Mouse (Mus musculus): ENCODE measurements at regions not wholly inside any gene's neighbourhood (a gene's known extent, or its start where the extent isn't known, plus 50 kb on each side); places are given as distances from the start of the nearest gene placed in this dataset.

DNA sequence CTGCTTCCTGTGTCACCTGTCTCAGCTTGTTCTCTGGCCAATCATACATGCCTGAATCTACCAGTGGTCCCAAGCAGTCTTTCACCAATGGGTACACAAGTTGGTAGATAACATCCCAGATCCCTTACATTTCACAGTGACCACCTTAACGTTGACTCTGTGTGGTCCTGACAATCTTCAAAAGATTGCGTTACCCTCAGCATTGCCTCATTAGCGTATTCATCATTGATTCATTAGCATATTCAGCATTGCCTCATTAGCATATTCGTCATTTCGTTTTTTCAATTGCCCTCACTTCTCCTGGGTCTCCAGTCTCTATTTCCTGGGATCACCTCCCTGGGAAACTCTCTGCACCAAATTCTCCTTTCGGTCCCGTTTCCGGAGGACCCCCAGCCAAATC is 55.5 kb upstream of the Habp2 start:
- no peak for ATAC-seq (ENCODE audit: insufficient number of reproducible peaks, insufficient read depth, low FRiP score, low read depth)
- 71% methylated on average over 8 of the region's 8 CpGs for WGBS
- H3K27me3 ChIP-seq (ENCODE audit: control insufficient read depth, insufficient read depth, low read length), result no peaks in the 10 kb centered on the region
- no peaks in the 10 kb centered on the region for H3K36me3 ChIP-seq (ENCODE audit: control insufficient read depth, insufficient read depth, low read length)
- H3K4me2 ChIP-seq (ENCODE audit: low read length), result no peak overlapping the region
- no peaks in the 10 kb centered on the region for H3K4me1 ChIP-seq (ENCODE audit: control insufficient read depth in 2 of 2, insufficient read depth in 2 of 2, low read length in 2 of 2)
- peak overlapping the region; percentile 30 to 43; a peak in 2 of 4 replicates for H3K27ac ChIP-seq (replicated peaks in 1 of 2; ENCODE audit: control insufficient read depth in 1 of 2, insufficient read depth in 1 of 2, low read depth in 2 of 2, low read length in 2 of 2)
- H3K9me3 ChIP-seq (ENCODE audit: control insufficient read depth, low read length), result peaks cover 4% of the 10 kb centered on the region
- no peak overlapping the region for H3K9ac ChIP-seq (ENCODE audit: low read length)
- no peak overlapping the region for H3K4me3 ChIP-seq (ENCODE audit: control insufficient read depth in 1 of 2, insufficient read depth in 1 of 2, low read depth in 1 of 2, low read length in 2 of 2)

DNA sequence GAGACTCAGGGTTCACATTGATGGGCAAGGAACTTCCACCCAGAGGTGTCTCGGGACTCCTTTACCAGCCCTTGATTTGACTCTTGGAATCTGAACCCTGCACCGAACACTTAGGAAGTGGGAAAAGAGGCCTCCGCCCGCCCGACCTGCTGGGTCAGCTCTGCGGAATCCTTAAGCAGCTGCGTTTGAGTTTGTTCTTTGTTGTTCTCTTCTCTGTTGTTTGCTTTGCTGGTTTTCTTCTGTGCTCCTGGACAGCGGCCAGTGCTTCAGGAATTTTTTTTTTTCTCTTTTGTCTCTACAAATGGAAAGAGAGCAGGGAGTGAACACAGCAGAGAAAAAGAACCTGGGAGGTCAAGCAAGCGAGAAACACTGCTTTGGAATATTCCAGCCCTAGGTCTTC is 55.1 kb upstream of the Habp2 start:
- Histone ChIP-seq H3K4me2 (ENCODE audit: low read length) (no peak overlapping the region), H3K4me3 (ENCODE audit: control insufficient read depth in 1 of 2, insufficient read depth in 1 of 2, low read depth in 1 of 2, low read length in 2 of 2) (no peak overlapping the region), H3K27ac (replicated peaks in 1 of 2; ENCODE audit: control insufficient read depth in 1 of 2, insufficient read depth in 1 of 2, low read depth in 2 of 2, low read length in 2 of 2) (peak overlapping the region; percentile 35 to 43; a peak in 3 of 4 replicates), H3K36me3 (ENCODE audit: control insufficient read depth, insufficient read depth, low read length) (no peaks in the 10 kb centered on the region), H3K9ac (ENCODE audit: low read length) (no peak overlapping the region), H3K27me3 (ENCODE audit: control insufficient read depth, insufficient read depth, low read length) (no peaks in the 10 kb centered on the region), H3K9me3 (ENCODE audit: control insufficient read depth, low read length) (peaks cover 4% of the 10 kb centered on the region), H3K4me1 (ENCODE audit: control insufficient read depth in 2 of 2, insufficient read depth in 2 of 2, low read length in 2 of 2) (no peaks in the 10 kb centered on the region)
- 58% methylated on average over 9 of the region's 9 CpGs for WGBS
- ATAC-seq (ENCODE audit: insufficient number of reproducible peaks, insufficient read depth, low FRiP score, low read depth), result no peak

DNA sequence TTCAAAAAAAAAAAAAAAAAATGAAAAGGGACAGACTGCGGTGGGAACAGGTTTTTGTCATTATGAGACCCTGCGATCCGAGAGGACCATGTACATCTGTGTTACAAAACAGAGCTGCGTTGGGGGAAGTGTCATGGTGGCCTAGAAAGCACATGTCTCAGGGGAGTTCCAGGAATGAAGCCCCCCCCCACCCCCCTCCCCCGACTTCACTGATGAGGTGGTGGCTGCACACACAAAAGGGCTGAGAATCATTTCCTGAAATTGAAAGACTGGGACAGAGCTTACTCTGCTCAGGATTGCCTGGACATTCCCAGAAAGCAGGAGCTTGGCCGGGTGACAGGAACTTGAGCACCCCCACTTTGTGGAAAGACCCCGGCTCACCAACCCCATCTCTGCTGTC is 54.7 kb upstream of the Habp2 start:
- Histone ChIP-seq H3K27me3 (ENCODE audit: control insufficient read depth, insufficient read depth, low read length) (no peaks in the 10 kb centered on the region), H3K4me1 (ENCODE audit: control insufficient read depth in 2 of 2, insufficient read depth in 2 of 2, low read length in 2 of 2) (no peaks in the 10 kb centered on the region), H3K4me3 (ENCODE audit: control insufficient read depth in 1 of 2, insufficient read depth in 1 of 2, low read depth in 1 of 2, low read length in 2 of 2) (no peak overlapping the region), H3K36me3 (ENCODE audit: control insufficient read depth, insufficient read depth, low read length) (no peaks in the 10 kb centered on the region), H3K4me2 (ENCODE audit: low read length) (no peak overlapping the region), H3K27ac (replicated peaks in 1 of 2; ENCODE audit: control insufficient read depth in 1 of 2, insufficient read depth in 1 of 2, low read depth in 2 of 2, low read length in 2 of 2) (peak overlapping the region; percentile 35 to 39; a peak in 2 of 4 replicates), H3K9me3 (ENCODE audit: control insufficient read depth, low read length) (peaks cover 4% of the 10 kb centered on the region), H3K9ac (ENCODE audit: low read length) (no peak overlapping the region)
- 62% methylated on average over 7 of the region's 7 CpGs for WGBS
- ATAC-seq (ENCODE audit: insufficient number of reproducible peaks, insufficient read depth, low FRiP score, low read depth), result no peak

DNA sequence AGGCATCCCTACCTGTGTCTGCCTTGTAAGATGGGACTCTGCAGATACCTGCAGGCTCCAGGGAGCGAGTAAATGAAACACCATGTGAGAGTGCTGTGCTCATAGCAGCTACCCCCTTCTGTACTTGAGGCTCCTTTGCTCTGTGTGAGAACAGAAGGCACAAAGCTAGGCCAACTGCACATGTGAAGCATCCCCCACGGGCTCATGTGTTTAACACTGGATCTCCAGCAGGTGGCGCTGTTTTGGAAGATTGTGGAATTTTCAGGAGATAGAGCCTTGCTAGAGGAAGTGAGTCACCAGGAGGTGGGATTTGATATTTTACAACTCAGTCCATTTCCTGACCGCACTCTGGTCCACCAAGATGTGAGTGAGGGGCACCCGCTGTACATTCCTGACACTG is 54.0 kb upstream of the Habp2 start:
- ATAC-seq (ENCODE audit: insufficient number of reproducible peaks, insufficient read depth, low FRiP score, low read depth), result no peak
- WGBS, result 95% methylated on average over 5 of the region's 5 CpGs
- Histone ChIP-seq H3K4me1 (ENCODE audit: control insufficient read depth in 2 of 2, insufficient read depth in 2 of 2, low read length in 2 of 2) (no peaks in the 10 kb centered on the region), H3K9me3 (ENCODE audit: control insufficient read depth, low read length) (peaks cover 4% of the 10 kb centered on the region), H3K27me3 (ENCODE audit: control insufficient read depth, insufficient read depth, low read length) (no peaks in the 10 kb centered on the region), H3K4me2 (ENCODE audit: low read length) (no peak overlapping the region), H3K27ac (replicated peaks in 1 of 2; ENCODE audit: control insufficient read depth in 1 of 2, insufficient read depth in 1 of 2, low read depth in 2 of 2, low read length in 2 of 2) (0 out of 4 replicates have a peak overlapping the region, but pooled peaks of 1 of the 2 experiments have one; percentile 35), H3K4me3 (ENCODE audit: control insufficient read depth in 1 of 2, insufficient read depth in 1 of 2, low read depth in 1 of 2, low read length in 2 of 2) (no peak overlapping the region), H3K36me3 (ENCODE audit: control insufficient read depth, insufficient read depth, low read length) (no peaks in the 10 kb centered on the region), H3K9ac (ENCODE audit: low read length) (no peak overlapping the region)

DNA sequence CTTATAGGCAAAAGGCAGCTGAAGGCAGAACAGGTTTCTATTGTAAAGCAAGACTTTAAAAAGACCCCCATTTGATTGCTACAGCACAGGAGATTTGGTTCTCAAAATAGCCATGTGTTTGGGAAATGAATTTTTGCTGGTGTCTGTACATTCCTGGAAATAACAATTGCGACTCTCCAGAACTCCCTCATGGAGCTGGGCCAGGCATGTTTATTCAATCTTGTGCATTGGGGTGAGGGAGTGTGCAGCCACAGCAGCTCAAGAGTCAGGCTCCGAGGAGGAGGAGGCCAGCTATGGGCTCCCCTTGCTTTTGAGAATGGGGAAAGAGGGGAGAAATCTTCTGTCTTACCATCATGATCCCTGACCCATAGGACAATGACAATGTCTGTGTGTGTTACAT is 51.9 kb upstream of the Habp2 start:
- H3K9ac ChIP-seq (ENCODE audit: low read length), result no peak overlapping the region
- ATAC-seq (ENCODE audit: insufficient number of reproducible peaks, insufficient read depth, low FRiP score, low read depth), result no peak
- H3K4me3 ChIP-seq (ENCODE audit: control insufficient read depth in 1 of 2, insufficient read depth in 1 of 2, low read depth in 1 of 2, low read length in 2 of 2), result no peak overlapping the region
- WGBS, result 47% methylated on average over 2 of the region's 2 CpGs
- no peaks in the 10 kb centered on the region for H3K4me1 ChIP-seq (ENCODE audit: control insufficient read depth in 2 of 2, insufficient read depth in 2 of 2, low read length in 2 of 2)
- peaks cover 4% of the 10 kb centered on the region for H3K9me3 ChIP-seq (ENCODE audit: control insufficient read depth, low read length)
- H3K27ac ChIP-seq (replicated peaks in 1 of 2; ENCODE audit: control insufficient read depth in 1 of 2, insufficient read depth in 1 of 2, low read depth in 2 of 2, low read length in 2 of 2), result no peak overlapping the region
- no peak overlapping the region for H3K4me2 ChIP-seq (ENCODE audit: low read length)
- no peaks in the 10 kb centered on the region for H3K27me3 ChIP-seq (ENCODE audit: control insufficient read depth, insufficient read depth, low read length)
- no peaks in the 10 kb centered on the region for H3K36me3 ChIP-seq (ENCODE audit: control insufficient read depth, insufficient read depth, low read length)
